Mouse (Mus musculus) testis, postnatal 14 days (tissue): ENCODE data around the gene Stx7.

Source experiments
- DNase-seq: peaks from one replicate; pipeline ENCODE4 v3.0.0; 2021; ENCODE audit warnings: low spot score

The Stx7 gene

DNA sequence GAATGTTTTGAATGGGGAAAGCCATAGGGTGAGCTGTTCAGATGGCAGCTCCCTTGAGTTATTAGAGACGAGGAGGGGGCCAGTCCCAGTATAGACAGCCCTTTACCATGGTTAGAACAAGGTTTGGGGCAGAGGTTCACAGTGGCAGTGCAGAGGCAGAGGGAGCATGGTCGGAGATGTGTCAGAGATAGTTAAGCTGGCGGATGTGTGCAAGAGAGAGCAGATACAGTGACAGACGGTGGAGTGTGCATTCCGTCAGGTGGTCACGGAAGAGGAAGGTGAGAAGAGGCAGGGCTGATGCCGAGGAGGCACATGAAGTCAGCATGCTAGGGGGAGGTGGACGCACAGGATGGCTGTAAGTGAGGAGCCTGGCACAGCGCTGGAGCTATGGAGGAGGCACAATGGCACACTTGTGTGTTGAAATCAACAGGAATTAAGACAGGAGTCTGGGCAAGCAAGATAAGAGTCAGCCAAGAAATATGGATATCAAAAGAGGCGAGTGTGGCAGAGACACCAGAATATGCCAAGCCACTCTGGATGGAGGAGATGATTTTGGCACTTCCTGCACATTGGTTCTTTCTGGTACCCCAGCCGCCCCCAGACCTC lies 19.0 kb downstream of the Stx7 start:
- no peak for DNase-seq

- DNase-seq = no peak
Measured at GRCm38 (mm10) chr10:24168854-24169253, 19.8 kb downstream of the Stx7 start.

GRCm38 (mm10) chr10:24171906-24172459 lies 22.9 kb downstream of the Stx7 start:
- no peak for DNase-seq

DNA sequence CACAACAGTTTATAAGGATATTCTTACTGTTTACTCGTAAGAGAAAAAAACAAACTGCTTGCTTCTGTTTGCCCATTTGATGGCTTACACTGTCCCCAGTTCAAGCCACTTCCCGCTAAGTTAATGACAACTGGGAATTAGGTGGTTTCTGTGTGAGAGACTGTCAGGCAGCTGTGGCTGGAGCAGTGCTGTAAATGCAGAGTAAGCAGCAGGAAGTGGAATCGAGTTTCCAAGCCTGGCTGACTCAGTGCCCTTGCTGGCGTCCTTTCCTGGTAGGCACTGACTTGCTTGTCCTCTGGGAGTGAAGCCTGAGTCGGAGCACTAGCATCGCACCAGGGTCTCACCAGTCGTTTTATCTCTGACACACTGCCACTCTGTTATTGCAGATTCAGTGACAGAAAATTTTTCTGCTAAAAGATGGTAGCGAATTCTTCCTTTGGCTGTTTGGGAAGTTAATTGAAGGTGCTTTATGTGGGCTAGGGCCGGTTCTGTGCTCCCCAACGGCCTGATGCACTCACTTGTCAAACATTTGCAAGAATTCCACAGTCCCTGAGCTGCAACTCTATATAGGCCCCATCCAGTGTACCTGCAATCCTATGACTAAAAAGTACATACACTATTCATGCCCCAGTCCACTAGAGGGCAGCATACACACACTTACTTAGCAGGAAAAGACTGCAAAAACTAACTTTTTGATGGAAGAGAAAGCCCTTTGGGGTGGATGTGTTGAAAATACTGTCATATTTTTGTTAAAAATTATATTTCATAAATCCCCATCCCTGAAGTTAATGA lies 24.3 kb downstream of the Stx7 start:
- no peak for DNase-seq

- no peak for DNase-seq
Measured at GRCm38 (mm10) chr10:24190392-24190791, 41.3 kb downstream of the Stx7 start.

GRCm38 (mm10) chr10:24191977-24192376 lies 42.9 kb downstream of the Stx7 start:
- no peak for DNase-seq

GRCm38 (mm10) chr10:24199303-24199702 lies 50.2 kb downstream of the Stx7 start:
- no peak for DNase-seq

- no peak for DNase-seq
Measured at GRCm38 (mm10) chr10:24200099-24200498, 51.0 kb downstream of the Stx7 start.

DNA sequence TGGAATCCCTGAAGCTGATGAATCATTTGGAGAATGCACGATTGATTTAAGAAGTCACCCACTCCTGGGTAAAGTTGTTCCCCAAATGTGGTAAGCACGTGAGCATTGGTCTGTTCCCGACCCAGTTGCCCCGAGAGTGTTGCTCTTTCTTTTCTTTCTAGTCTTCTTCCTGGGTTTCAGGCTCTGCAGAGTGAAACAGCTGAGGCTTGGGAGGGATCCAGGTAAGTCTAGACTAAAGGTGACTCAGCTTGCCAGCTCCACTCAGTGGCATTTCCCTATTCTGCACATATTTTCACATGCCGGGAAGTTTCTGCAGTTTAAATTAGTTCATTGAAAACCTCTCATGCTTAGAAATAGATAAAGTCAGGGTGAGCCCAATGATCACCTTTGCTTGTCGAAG lies 61.0 kb downstream of the Stx7 start:
- DNase-seq = no peak

DNA sequence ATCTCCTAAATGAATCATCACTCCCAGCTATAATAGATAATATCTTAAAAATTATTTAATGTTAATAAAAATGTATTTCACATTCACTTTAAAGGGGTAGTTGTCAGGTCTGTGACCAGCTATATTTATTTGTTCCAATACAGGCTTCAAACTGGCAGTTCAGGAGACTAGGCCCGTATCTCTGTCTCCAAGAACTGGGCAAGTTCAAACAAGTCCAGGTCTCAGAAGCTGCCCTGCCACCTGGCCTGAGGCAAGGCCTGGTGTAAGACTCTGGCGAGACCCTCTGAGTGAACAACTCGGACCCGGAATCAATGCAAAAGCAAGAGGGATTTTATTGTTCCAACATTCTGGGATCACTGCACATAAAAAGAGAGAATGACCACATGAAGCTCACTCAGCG lies 64.2 kb downstream of the Stx7 start:
- no peak for DNase-seq

- no peak for DNase-seq
Measured at GRCm38 (mm10) chr10:24217558-24218268, 68.6 kb downstream of the Stx7 start.

GRCm38 (mm10) chr10:24220931-24221330 lies 71.8 kb downstream of the Stx7 start:
- no peak for DNase-seq

- no peak for DNase-seq
Measured at GRCm38 (mm10) chr10:24222911-24223310, 73.8 kb downstream of the Stx7 start.

DNA sequence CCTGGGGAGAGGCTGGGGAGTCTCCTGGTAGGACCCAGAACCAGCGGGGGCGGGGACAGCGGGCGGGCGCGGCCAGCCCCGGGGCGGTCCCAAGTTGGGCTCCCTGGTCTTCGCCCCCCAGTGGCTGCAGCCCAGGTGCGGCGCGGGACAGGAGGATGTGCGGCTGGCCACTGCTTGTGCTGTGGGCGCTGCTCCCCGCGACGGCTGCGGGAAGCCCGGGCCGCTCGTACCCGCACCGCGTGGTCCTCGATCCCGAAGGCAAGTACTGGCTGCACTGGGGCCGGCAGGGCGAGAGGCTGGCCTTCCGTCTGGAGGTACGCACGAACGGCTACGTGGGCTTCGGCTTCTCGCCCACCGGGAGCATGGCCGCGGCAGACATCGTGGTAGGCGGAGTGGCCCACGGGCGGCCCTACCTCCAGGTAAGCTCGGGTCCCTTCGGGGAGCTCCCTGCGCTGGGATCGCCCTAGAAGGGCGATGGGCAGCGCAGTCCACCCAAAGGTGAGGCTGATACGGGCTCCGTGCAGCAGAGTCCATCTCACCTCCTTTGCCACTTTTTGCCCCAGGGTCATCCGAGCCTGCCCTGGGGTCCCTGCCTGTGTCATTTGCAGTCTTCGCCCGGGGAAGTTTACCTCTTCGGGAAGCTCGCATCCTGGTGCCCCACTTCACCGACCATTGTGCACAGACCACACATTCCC lies 74.5 kb downstream of the Stx7 start, which contains the start of gene Moxd1:
TSS of gene Moxd1 (plus strand) at position 69 of the 695 bp plus-strand sequence.
- DNase-seq = no peak

- DNase-seq = no peak
Measured at GRCm38 (mm10) chr10:24224591-24224990, 75.5 kb downstream of the Stx7 start.

- DNase-seq = no peak
Measured at GRCm38 (mm10) chr10:24228318-24229183, 79.4 kb downstream of the Stx7 start.

- DNase-seq = no peak
Measured at GRCm38 (mm10) chr10:24232281-24232680, 83.2 kb downstream of the Stx7 start.

DNA sequence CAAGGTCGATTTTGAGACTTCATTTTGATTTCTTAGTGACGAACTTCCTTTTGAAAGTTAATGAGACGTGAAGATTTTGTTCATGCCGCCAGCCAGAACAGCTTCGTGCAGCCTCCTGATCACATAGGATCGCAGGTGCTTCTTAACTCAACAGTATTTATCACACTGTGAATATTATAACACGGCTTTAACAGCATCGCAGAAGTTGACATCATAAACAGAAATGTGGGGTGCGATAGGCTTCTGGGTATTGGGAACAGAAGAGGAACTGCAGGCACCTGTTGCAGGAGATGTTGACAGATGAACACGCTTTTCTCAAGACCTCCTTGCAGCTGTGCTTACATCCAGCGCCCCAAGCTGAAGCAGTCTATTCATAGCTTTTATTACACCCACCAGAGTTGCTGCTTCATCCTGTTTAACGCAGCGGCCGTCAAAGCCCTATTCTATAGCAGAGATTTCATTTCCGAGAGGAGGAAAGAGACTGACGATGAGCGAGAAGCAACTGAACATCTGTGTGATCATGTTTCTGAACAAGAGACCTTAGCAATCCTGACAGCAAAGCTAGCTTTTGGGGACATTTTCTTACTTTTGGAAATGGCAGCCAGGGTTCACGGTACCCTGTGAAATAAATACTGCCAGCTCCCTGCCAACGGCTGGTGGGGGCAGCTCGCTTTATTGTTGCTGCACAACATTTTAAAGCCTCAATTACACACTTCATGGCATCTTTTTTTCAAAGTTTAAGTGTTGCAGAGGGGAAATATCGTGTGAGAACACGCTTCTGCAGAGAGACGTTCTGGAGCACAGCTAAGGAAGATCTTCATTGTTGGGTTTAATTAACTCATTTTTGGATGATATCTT lies 86.6 kb downstream of the Stx7 start:
- DNase-seq = no peak
